Mouse (Mus musculus): ENCODE measurements around the gene Ppme1.

The Ppme1 gene

DNA sequence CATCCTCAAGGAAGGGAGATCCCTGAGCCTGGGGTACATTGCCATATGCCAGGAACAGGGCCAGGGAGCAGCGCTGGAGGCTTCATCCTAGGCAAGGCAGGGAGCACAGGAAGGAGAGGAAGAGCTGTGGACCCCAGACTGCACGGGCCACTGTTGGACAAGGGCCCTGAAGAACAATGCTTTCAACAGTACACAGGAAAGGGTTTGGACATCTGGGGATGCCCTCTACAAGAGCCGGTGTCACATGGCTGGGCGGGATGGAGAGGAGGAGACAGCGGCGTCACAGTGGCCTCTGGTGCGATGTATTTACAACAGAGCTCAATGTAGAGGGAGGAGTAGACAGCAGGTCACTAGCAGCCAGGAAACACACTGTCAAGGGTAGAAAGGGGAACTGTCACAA, 44.6 kb downstream of the Ppme1 start:
- no peak for DNase-seq (ENCODE audit: low read depth, low spot score)

DNA sequence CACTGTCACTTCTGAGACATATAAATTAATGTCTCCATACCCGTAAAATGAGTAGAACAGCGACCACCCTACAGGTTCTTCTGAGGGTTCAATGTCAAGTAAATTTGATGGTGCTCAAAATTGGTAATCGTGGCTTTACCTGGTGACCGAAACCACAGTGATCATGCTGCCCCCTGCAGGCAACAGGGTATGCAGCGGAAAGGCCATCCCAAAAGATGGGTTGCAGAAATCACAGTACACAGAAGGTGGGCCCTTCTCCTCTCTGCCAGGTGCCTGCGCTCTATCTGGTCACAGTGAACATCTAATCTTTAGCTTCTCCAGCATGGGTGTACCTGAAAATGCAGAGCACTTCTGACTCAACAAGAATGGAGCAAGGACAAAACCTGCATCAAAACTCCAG, 46.6 kb downstream of the Ppme1 start:
- peak; percentile 56 for DNase-seq (ENCODE audit: low read depth, low spot score)

DNA sequence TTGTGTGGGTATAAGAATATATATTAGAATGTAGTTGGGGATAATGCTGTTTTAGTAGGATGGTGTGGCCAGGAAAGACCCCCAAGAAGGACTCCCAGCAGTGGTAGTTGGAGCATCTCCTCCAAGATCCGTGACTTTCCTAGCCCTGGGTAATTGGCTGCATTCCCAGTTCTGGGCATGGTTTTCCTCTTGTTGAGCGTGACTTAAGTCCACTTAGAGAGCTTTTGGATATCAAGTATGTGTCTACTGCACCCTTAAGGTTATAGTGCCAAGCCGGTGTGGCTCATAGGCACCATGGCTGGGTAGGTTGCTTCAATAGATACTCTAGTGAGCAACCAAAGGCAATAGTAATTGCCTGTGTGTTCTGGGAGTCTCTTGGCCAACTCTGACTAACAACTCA, 48.4 kb downstream of the Ppme1 start:
- DNase-seq (ENCODE audit: low read depth, low spot score): no peak

DNA sequence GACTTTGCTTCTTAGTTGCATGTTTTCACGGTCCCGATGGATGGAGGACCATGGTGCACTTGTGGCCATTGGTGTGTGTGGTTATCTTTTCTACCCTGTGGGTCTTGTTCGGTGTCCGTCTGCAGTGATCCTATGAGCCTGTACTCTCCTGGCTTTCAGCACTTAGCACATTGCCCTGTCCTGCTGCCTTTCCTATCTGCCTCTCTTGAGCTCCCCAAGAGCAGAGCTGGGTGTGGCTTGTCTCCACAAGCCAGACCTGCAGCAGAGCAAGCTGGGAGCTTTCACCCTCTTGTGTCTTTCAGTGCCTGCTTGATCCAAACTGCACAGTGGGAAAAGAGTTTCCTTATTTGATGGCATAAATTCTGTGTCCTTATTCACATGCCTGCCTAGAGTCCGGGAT, 54.6 kb downstream of the Ppme1 start:
- no peak for DNase-seq (ENCODE audit: low read depth, low spot score)

DNA sequence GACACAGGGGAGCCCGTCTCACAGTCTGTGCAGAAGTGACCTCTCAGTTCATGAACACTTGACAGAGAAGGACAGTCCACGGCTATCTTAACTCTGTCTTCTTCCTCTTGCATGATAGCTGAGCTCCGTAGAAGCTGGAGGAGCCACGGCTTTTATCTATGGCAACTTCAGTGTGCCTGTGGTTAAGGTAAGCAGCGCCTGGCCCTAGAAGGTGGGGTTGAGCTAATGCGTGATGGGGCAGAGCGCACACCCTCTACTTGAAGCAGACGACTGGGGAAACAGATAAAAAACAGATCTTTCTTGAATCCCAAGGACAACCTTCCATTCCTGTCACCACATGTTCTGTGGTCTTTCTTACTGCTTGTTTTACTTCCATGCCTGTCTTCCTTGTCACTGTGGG, 55.2 kb downstream of the Ppme1 start:
- DNase-seq (ENCODE audit: low read depth, low spot score): no peak

DNA sequence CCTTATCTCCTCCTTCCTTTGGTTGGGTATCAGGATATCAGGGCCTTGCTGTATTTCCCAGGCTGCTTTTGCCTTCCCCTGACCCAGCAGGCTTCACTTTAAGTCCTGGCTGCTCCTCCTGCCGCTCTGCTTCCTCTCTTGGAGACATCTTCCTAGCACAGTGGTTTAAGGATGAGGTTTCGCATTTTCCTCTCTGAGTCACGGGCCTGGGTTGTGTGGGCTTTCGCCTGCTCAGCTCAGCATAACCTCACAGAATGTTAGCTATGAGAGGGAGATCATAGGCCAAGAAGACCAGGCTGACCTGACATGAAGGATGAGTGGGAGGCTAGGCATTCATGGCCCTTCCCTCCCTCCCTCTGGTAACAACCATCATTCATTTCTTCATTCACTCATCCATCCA, 59.4 kb downstream of the Ppme1 start:
- peak; percentile 30 for DNase-seq (ENCODE audit: low read depth, low spot score)

DNA sequence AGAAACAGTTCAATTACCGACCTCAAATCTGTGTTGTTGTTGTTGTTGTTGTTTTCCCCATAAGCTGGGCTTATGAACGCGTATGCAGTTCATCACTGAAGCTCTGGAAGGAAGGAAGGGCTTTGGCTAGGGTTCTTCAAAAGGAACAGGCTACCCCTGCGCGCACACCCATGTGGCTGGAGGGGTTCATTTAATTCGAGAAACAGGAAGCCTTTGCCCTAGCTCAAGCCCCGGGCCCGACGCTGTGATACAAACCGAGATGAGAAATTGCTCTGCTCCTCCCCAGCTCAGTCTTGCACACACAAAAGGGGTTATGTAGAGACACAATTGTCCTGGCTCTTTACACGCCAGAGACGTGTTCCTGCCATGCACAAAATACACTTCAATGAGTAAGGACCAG, 61.8 kb downstream of the Ppme1 start:
- DNase-seq (ENCODE audit: low read depth, low spot score): no peak

DNA sequence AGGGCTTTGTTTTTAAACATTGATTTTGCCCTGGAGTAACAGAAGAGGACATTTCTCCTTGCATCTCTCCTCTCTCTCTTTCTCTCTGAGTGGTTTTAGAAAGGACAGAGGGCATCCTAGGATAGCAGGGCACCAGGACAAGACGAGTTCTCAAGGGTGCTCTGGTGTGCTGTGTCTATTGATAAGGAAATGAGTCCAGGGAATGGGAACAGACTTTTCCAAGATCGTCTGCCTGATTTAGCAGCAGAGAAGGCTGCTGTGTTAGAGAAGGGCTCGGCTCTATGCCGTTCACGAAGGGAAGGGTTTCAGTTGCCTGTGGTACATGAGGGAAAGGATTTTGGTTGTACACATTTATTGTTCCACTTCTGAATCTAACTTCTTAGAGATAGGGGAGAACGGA, 62.4 kb downstream of the Ppme1 start:
- DNase-seq (ENCODE audit: low read depth, low spot score): peak; percentile 27

DNA sequence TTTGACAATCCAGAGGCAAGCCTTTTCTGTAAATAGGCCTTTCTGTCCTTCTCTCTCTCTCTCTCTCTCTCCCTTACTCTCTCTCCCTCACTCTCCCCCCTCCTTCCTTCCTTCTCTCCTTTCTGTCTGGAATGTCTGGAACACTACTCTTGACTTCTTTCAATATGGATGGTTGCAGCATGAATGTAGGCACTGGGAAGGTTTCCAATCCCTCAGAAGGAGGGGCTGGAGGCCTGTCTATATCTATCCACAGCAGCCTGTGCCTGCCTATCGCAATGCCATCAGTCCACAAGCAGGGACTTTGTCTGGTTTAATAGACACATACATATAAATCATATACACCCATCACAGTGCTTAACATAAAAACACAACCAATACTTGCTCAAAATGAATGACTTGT, 62.9 kb downstream of the Ppme1 start:
- DNase-seq (ENCODE audit: low read depth, low spot score): peak; percentile 66

DNA sequence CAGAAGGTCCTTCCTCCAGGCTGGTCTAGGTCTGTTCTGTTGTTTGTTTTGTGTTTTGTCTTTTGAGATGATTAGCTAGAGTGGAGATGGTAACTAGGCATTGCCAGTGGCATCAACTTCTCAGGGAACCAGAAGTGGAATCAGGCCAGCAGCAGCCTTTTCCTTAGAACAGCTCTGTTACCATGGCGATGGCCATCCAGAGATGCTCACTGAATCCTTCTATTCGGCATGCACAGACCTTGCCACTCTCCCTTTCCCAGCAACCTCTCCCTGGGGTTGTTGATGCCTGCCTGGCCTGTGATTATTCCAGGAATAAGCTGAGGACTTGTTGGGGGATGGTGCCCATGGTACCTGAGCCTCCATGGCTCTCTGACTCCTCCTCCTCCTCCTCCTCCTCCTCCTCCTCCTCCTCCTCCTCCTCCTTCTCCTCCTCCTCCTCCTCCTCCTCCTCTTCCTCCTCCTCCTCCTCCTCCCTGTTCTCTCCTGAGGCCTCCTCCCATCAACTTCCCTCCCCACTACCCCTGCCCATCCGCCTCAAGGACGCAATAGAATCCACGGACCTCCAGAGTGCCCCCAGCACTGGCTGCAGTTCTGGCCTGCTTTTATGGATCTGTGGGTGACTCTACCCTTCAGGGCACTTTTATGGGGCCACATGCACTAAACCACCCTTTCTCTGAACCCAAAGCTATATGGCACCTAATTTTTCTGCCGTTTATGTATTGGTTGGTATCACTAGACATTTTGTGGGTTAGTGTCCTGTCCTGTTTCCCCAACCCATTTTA, 64.0 kb downstream of the Ppme1 start:
- DNase-seq (ENCODE audit: low read depth, low spot score): peak; percentile 91

DNA sequence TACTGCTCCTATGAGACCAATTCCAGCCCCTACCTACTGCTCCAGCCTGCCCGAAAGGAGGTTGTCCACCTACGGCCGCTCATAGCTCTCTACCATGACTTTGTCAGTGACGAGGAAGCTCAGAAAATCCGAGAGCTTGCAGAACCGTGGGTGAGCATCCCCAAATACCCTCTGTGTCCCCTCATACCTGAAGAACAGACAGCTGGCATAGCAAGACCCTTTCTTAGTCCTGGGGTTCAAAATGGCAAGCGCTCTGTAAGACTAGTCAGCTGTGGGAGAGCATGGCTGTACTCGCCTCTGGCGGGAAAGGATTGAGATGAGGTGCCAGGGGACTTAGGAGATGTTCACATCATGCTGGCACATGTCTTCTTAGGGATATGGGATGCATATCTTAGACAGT, 66.2 kb downstream of the Ppme1 start:
- DNase-seq (ENCODE audit: low read depth, low spot score): no peak

DNA sequence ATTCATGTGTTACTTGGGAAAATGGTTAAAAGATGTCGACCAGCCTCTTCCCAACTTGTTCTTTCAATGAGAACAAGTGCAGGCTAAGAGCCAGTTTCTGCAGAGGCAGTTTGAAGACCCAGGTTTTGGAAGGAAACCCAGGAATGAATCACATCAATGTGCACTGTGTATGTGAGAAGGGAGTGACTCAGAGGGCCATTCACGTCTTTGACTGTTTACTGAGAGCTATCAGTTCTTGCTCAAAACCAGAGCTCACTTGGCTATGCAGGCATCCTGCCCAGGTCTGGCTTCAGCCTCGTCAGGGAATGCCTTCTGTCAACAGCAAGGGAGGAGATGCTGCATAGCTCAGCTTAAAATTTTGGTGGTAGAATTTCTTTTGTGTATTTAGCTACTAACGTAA, 69.8 kb downstream of the Ppme1 start:
- DNase-seq (ENCODE audit: low read depth, low spot score): peak; percentile 94

DNA sequence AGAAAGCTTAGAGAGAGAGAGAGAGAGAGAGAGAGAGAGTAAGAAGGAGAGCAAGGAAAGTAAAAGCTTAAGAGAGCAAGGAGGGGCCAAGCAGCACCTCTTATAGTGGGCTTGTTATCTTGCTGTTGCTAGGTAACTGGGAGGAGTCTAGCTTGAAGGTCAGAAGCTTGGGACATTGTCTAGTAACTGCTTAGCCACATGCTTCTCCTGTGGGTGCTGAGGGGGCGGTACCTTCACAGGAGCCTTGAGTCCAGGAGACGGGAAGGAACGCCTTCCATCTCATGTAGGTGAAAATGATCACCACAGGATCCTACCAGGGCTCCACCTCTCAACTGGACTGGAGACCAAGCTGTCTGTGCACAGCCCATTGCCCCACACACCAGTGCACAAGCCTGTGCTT, 70.7 kb downstream of the Ppme1 start:
- no peak for DNase-seq (ENCODE audit: low read depth, low spot score)

DNA sequence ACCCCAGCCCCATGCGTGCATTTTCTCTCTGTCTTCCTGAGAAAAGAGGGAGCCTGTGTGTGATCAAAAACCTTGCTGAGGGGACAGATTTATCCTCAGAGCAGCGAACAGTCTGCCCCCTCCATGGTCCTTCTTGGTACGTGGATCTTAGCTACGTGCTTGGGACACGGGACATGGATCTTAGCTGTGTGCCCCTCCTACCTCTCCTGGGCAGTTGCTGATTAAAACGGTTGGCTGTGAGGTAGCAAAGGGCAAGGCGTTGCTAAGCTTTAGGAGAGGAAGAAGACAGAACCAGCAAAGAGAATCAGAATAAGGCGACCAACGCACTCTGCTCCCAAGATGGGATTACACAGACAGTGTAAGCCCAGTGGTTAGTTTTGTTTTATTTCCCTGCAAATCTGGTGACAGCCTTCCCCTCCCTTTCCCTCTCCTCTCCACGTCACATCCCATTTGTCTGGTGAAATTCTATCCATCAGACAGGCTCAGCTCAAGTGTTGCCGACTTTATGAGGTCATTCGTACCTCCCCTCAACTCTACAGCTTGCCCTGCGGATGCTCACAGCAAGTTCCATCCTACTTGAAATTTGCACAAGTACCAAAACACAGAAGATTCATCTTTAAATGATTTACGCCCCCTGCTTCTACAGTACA, 73.1 kb downstream of the Ppme1 start:
- DNase-seq (ENCODE audit: low read depth, low spot score): no peak

DNA sequence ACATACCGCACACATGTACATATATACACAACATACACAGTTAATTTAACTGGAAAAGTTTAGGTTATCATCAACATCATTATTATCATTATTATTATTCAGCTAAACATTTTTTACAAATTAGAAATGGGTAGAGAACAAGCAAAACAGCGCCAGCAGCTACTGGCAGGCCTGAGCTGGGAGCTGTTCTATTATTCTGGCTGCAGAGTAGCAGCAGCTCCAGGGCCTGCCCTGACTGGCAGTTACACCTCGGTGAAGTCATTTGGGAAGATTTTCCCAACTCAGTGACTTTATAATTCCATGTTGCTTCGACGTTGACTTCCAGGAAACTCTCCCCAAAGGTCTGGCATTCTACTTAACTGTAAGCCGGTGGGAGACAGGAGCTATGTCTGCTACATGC, 75.4 kb downstream of the Ppme1 start:
- DNase-seq (ENCODE audit: low read depth, low spot score): no peak

DNA sequence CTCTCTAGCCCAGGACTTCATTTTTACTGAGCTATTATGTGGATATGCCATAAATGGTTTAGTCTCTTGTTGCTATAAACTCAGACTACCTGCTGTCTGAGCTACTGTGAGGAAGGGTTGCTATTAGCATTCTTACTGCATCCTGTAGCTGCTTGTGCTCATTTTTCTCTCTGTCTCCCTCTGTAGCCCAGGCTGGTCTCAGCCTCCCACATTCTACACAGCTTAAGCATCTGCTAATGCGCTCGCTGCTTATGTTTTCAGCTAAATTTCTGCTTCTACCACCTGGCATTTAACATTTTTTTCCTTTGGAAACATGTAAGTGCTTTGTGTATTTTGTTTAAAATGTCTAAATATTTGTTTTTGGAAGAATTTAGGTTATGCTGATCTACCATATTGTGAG, 76.4 kb downstream of the Ppme1 start:
- DNase-seq (ENCODE audit: low read depth, low spot score): peak; percentile 79

DNA sequence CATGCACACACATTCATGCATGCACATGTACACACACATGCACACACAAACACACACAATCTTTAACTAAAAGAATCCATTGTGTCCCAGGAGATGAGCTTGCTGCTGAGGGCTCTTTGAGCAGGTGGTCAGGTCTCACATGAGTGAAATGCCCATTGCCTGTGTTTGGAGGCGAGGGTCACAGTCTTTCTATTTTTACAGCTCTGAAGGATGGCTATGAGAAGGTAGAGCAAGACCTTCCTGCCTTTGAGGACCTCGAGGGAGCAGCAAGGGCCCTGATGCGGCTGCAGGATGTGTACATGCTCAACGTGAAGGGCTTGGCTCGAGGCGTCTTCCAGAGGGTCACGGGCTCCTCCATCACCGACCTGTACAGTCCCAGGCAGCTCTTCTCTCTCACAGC, 78.6 kb downstream of the Ppme1 start:
- no peak for DNase-seq (ENCODE audit: low read depth, low spot score)

DNA sequence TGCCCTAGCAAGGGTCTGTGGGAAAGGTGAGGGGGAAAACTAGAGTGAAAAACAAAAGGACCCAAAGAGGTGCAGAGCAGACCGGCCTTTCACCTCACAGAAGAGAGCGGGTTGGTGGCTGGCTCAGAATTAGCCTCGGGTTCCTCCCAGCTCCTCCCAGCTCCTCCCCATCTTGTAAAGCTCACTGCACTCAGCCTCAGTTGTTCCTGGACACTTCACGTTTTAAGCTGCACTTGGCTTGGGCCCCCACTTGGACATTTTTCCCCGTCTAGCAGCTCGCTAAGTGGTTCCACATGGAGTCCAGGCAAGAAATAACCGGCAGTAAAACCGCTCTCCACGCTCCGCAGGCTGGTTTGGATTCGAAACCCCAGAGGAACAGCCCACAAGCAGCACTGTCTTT, 83.5 kb downstream of the Ppme1 start:
- DNase-seq (ENCODE audit: low read depth, low spot score): no peak

DNA sequence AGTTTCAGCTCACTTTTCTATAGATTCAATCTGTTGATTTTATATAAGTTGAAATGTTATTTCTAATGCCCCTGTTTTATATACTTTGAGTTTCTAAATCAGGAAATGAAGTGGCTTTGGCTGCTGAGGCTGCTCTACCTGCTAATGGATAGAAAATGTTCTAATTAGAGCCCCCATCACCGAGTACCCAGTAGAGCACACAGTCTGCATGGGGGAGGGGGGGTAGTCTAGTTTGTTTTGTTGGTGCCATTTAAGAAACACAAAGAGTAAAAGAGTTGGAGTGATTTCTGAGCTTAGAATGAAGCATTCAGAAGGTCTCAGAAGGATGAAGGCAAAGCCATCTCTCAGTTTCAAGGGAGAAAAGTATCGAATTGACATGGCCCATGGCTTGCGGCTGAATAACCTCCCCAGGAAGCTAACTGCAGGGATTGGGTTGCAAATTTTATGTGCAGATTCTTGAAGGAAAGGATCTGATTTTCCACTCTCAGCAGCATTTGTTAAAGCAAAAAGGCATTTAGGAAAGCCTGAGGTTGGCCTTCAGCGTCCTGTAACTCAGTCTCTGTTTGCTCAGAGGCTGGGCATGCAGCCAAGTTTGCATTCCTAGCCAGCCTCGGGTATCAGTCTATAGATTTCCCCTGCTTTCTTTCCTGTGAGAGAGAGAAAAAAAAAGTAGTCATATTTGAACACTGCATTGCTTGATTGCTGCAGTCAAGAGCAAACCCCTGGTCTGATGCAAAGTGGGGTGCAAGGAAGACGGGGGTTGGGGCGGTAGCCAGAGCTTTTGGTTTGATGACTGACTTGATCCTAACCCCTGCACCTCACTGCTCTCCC, 84.1 kb downstream of the Ppme1 start:
- DNase-seq (ENCODE audit: low read depth, low spot score): peak; percentile 56

DNA sequence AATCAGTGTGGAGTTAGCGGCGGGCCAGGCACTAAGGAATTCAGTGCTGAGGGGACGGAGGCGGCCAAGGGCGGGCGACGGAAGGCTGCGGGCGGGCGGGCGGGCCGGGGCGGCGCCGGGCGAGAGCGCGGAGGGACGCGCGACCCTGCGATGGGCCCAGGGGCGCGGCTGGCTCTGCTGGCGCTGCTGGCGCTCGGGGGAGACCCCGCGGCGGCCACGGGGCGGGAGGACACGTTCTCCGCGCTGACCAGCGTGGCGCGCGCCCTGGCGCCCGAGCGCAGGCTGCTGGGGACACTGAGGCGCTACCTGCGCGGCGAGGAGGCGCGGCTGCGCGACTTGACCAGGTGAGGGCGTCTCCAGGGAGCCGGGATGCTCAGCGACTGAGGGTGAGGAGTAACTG, 86.7 kb downstream of the Ppme1 start, which contains the start of gene P4ha3:
TSS of gene P4ha3 (plus strand) at position 138 of the 400 bp plus-strand sequence.
- DNase-seq (ENCODE audit: low read depth, low spot score): peak; percentile 57

DNA sequence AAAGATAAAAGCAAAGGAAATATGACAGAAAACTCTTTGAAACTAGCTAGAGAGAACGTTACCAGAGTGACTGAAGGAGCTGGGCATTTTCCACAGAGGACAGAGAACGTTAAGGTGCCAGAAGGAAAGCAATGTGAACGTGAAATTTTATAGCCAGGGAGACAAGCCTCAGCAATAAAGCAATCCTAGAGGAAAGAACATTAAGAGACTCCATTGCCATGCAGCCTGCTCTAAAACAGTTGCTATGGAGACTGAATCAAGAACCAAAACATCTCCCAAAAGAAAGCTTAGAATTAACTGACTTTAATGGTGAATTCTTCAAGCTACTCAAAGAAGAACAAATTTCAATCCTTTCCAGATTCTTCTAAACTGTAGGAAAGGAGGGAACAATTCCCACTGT, 88.8 kb downstream of the Ppme1 start:
- DNase-seq (ENCODE audit: low read depth, low spot score): peak; percentile 69

DNA sequence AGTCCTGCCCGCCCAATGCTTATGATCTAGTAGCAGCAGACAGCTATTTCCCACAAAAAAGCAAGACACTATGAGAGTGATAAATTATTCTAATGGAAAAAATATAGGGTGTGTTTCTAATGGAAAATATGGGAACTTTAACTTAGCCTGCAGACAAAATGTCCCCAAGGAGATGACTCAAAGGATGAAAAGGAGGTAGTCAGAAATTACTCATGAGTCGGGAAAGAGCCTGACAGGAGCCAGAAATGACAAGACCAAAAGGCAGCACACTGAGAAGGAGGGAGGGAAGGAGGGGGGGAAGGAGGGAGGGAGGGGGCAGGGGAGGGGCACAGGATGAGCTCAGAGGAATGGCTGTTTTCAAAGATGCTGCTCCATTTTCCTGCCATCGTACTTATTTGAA, 90.5 kb downstream of the Ppme1 start:
- peak; percentile 58 for DNase-seq (ENCODE audit: low read depth, low spot score)

DNA sequence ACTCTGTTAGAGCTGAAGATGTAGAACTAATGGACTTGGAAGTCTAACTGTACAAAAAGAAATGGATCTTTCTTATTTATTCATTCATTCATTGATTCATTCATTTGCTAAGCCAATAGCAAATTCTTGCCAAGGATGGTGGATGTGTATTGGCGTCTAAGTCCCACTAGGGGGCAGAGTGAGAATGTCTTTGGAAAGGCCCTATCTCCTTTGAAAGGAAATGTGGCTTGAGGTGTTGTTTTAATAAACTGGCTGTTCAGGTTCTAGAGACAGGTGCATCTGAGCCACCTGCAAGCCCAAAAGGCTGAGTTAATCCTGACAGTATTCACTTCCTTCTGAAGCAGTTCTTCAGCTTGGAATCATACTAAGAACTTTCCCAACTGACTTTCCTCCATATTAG, 92.3 kb downstream of the Ppme1 start:
- peak; percentile 79 for DNase-seq (ENCODE audit: low read depth, low spot score)

Measured in brain, adult 2 months (tissue).